Mouse (Mus musculus): ENCODE results near the gene Park7. TPM values are rescaled to one million over a fixed set of nuclear protein-coding genes. Genes with fewer than 3 reads are reported as not detected.

Gene Park7
- polyA plus RNA-seq, 1 experiment: 384 TPM

DNA sequence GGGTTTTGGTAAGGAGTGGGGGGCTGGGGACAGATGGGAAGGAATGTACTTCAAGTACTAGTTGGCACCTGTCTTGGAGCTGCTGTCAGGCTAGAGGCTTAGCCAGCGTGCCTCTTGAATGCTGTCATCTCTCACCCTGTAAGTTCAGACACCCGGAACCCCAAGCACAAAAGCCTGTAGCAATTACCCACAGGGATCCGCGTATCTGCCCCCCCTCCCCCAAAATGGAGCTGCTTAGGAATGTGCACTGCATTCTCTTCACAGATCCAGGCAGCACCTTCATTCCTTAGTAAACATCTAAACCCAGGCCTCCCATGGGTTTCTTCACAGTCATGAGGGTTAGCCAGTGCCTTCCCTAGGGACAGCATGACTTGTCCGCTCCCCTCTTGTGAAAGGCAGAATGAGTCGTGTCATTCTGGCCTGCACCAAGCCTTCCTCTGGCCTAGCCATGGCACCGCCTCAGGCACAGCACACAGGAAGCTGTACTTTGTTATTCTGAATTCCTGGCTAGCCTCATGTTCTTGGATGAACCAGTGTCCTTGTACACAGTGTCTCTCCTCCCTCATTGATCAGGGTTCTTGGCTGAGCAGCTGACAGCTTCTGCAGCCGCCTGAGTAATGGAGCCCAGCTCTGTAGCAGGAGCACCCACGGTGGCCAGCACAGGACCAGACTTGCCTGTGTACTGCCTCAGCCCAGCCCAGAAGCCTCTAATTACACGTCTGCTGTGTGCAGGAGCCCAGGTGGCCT is 42.7 kb downstream of the Park7 start:
- H3K4me3 ChIP-seq (replicated peaks; ENCODE audit: insufficient read depth, low read depth, low read length): no peak overlapping the region
- no peaks in the 10 kb centered on the region for H3K27me3 ChIP-seq (ENCODE audit: control insufficient read depth, insufficient read depth, low read length)
- 37% methylated on average over 10 of the region's 10 CpGs for WGBS
- TF ChIP-seq POLR2A (IDR thresholded peaks at IDR 0.05; ENCODE audit: borderline replicate concordance, insufficient read depth, low read length): no peak
- no peak for TF ChIP-seq CTCF (IDR thresholded peaks at IDR 0.05; ENCODE audit: borderline replicate concordance, insufficient read depth, low read depth, low read length)
- H3K4me1 ChIP-seq (ENCODE audit: control insufficient read depth, insufficient read depth, low read length): peaks cover 12% of the 10 kb centered on the region
- peak in 1 of 2 experiments; percentile 28 for DNase-seq
- H3K27ac ChIP-seq (ENCODE audit: insufficient read depth, low read length): peak overlapping the region; percentile 24; the same call in 1 of the 2 replicates

DNA sequence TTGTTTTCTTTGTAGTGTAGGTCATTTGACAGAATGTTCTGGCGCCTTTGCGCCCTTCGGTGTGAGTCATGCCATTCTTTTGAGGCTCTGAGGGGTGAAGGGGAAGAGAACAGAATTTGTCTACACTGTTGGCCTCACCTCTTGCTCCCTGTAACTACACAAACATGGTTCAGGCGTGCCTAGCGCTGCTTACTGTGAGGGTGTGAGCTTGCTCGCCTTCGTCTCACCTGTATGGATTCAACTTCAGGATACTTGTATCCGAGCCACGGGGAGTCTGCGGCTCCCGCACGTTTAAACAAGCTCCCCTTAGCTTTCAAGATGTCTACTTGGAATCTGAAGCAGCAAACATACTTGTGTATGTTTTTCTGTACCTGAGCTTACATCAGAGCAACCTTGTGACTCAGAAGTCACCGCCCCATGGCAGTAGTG is 43.3 kb downstream of the Park7 start:
- Histone ChIP-seq H3K27ac (ENCODE audit: insufficient read depth, low read length) (peak overlapping the region; percentile 24; the same call in 1 of the 2 replicates), H3K27me3 (ENCODE audit: control insufficient read depth, insufficient read depth, low read length) (no peaks in the 10 kb centered on the region), H3K4me3 (replicated peaks; ENCODE audit: insufficient read depth, low read depth, low read length) (no peak overlapping the region), H3K4me1 (ENCODE audit: control insufficient read depth, insufficient read depth, low read length) (peaks cover 12% of the 10 kb centered on the region)
- TF ChIP-seq CTCF (IDR thresholded peaks at IDR 0.05; ENCODE audit: borderline replicate concordance, insufficient read depth, low read depth, low read length) (no peak), POLR2A (IDR thresholded peaks at IDR 0.05; ENCODE audit: borderline replicate concordance, insufficient read depth, low read length) (no peak)
- WGBS: 84% methylated on average over 13 of the region's 13 CpGs
- no peak for DNase-seq

DNA sequence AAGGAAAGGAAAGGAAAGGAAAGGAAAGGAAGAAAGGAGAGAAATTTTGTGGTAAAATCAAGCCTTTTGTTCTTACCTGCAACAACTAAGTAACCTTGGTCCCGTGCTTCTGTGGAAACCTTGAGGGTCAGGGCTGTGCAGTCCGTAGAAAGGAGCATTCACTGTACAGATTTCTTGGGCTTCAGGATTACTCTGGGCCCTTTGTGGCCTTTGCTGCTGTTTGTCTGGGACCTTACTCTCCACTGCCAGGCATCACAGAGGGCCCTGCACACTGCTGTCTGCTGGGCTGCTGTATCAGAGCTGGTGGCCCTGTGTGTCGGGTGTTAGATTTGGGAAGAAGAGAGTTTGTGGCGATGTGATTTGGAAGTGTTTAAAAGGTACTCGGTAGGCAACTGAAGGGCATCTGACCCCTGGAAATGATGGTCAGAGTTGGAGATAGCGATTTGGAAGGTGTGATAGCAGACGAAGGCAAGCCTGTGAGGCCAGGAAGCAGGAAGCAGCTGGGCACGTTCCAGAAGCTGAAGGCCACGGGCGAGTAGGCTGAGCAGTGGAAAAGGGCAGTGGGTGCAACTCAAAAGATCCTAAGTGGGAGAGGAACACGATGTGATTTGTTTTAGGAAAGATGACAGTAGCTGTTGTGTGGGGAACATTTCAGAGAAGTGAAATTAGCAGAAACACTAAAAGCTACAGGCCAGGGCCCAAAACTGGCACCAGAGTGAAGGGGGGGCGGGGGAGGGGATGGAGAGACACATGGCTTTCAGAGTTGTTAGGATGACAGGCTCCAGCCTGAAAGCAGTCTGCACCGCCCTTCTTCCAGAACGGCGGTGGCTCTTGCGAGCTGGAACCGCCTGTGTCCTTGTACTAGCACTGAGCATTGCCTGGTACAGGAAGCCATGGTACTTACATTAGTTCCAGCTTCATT is 44.7 kb downstream of the Park7 start:
- WGBS: 60% methylated on average over 17 of the region's 17 CpGs
- no peaks in the 10 kb centered on the region for H3K27me3 ChIP-seq (ENCODE audit: control insufficient read depth, insufficient read depth, low read length)
- TF ChIP-seq POLR2A (IDR thresholded peaks at IDR 0.05; ENCODE audit: borderline replicate concordance, insufficient read depth, low read length): no peak
- TF ChIP-seq CTCF (IDR thresholded peaks at IDR 0.05; ENCODE audit: borderline replicate concordance, insufficient read depth, low read depth, low read length): no peak
- H3K27ac ChIP-seq (ENCODE audit: insufficient read depth, low read length): no peak overlapping the region; the same call in 1 of the 2 replicates
- no peak for DNase-seq
- H3K4me3 ChIP-seq (replicated peaks; ENCODE audit: insufficient read depth, low read depth, low read length): no peak overlapping the region
- H3K4me1 ChIP-seq (ENCODE audit: control insufficient read depth, insufficient read depth, low read length): peaks cover 12% of the 10 kb centered on the region

DNA sequence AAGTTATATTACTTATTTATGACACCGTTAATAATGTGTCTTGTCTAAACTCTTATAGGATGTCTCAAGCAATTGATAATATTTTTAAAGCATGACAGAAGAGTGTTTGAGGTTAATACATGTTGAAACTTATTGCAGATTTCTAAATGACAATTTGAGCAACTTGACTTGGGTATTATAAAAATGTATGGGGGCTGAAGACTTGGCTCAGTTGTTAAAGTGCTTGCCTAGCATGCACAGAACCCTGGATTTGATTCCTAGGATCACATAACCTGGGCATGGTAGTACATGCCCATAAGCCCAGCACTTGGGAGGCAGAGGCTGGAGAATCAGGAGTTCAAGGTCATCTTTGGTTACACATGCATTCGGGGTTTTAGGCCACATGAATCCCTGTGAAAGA is 45.4 kb downstream of the Park7 start:
- WGBS: 92% methylated on average over 2 of the region's 2 CpGs
- Histone ChIP-seq H3K4me3 (replicated peaks; ENCODE audit: insufficient read depth, low read depth, low read length) (no peak overlapping the region), H3K4me1 (ENCODE audit: control insufficient read depth, insufficient read depth, low read length) (peaks cover 12% of the 10 kb centered on the region), H3K27me3 (ENCODE audit: control insufficient read depth, insufficient read depth, low read length) (no peaks in the 10 kb centered on the region), H3K27ac (ENCODE audit: insufficient read depth, low read length) (no peak overlapping the region)
- DNase-seq: no peak
- TF ChIP-seq POLR2A (IDR thresholded peaks at IDR 0.05; ENCODE audit: borderline replicate concordance, insufficient read depth, low read length) (no peak), CTCF (IDR thresholded peaks at IDR 0.05; ENCODE audit: borderline replicate concordance, insufficient read depth, low read depth, low read length) (no peak)

DNA sequence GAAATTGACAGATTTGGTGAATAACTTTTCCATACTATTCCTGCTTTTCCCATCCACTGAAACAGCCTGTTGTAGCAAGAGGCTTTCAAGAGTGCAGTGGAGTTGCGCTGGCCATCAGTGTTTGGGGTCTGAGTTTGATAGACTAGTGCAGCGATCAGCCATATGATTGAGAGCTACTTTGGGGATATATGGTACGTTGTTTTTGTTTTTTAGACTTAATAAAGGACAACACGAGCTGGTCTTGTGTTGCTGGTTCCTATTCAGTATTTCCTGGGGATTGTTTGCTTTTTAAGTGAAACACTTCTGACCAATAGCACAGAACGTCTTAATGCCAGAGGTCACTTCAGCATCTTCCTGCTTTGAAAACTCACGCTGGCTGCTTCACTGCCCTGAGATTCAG is 46.1 kb downstream of the Park7 start:
- Histone ChIP-seq H3K4me1 (ENCODE audit: control insufficient read depth, insufficient read depth, low read length) (peaks cover 12% of the 10 kb centered on the region), H3K4me3 (replicated peaks; ENCODE audit: insufficient read depth, low read depth, low read length) (no peak overlapping the region), H3K27ac (ENCODE audit: insufficient read depth, low read length) (no peak overlapping the region), H3K27me3 (ENCODE audit: control insufficient read depth, insufficient read depth, low read length) (no peaks in the 10 kb centered on the region)
- TF ChIP-seq CTCF (IDR thresholded peaks at IDR 0.05; ENCODE audit: borderline replicate concordance, insufficient read depth, low read depth, low read length): no peak
- TF ChIP-seq POLR2A (IDR thresholded peaks at IDR 0.05; ENCODE audit: borderline replicate concordance, insufficient read depth, low read length): no peak
- 87% methylated on average over 6 of the region's 6 CpGs for WGBS
- no peak for DNase-seq

DNA sequence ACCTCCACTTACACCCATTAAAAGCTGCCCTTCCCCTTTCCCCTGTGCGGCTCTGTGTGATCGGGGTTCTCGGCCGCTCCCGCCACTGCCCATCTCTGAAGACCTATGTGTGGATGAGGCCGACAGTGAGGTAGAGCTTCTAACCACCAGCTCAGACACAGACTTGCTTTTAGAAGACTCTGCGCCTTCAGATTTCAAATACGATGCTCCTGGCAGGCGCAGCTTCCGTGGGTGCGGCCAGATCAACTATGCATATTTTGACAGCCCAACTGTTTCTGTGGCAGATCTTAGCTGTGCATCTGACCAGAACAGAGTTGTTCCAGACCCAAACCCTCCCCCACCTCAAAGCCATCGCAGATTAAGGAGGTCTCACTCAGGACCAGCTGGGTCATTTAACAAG is 47.7 kb downstream of the Park7 start:
- no peaks in the 10 kb centered on the region for H3K27me3 ChIP-seq (ENCODE audit: control insufficient read depth, insufficient read depth, low read length)
- H3K4me1 ChIP-seq (ENCODE audit: control insufficient read depth, insufficient read depth, low read length): peaks cover 7% of the 10 kb centered on the region
- H3K4me3 ChIP-seq (replicated peaks; ENCODE audit: insufficient read depth, low read depth, low read length): no peak overlapping the region
- no peak for DNase-seq
- 89% methylated on average over 11 of the region's 12 CpGs for WGBS
- TF ChIP-seq POLR2A (IDR thresholded peaks at IDR 0.05; ENCODE audit: borderline replicate concordance, insufficient read depth, low read length) (no peak), CTCF (IDR thresholded peaks at IDR 0.05; ENCODE audit: borderline replicate concordance, insufficient read depth, low read depth, low read length) (no peak)
- H3K27ac ChIP-seq (ENCODE audit: insufficient read depth, low read length): no peak overlapping the region

DNA sequence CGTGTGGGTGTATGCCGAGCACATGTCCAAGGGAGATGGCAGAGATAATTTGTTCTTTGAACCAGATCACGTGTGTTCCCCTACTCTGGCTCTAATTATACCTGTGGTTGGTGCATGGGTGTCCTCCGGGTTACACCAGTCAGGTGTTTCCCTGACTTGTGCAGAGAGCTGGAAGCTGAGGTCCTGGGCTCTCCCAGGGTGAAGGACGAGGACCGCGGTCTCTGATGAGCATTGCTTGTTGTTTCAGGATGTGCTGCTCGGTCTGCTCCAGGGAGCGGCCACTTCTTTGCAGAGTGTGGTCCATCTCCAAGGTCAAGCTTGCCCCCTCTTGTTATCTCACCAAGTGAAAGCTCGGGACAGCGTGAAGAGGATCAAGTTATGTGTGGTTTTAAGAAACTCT is 48.2 kb downstream of the Park7 start:
- Histone ChIP-seq H3K4me3 (replicated peaks; ENCODE audit: insufficient read depth, low read depth, low read length) (no peak overlapping the region), H3K4me1 (ENCODE audit: control insufficient read depth, insufficient read depth, low read length) (peaks cover 3% of the 10 kb centered on the region), H3K27ac (ENCODE audit: insufficient read depth, low read length) (no peak overlapping the region), H3K27me3 (ENCODE audit: control insufficient read depth, insufficient read depth, low read length) (no peaks in the 10 kb centered on the region)
- 92% methylated on average over 11 of the region's 11 CpGs for WGBS
- no peak for DNase-seq
- no peak for TF ChIP-seq CTCF (IDR thresholded peaks at IDR 0.05; ENCODE audit: borderline replicate concordance, insufficient read depth, low read depth, low read length)
- TF ChIP-seq POLR2A (IDR thresholded peaks at IDR 0.05; ENCODE audit: borderline replicate concordance, insufficient read depth, low read length): no peak
